Mouse (Mus musculus): ENCODE measurements around the gene E330021D16Rik. TPM values are rescaled to one million over a fixed set of nuclear protein-coding genes. Genes with fewer than 3 reads are reported as not detected.

Gene E330021D16Rik
- polyA plus RNA-seq (2014; fragmentation: Illumina TruSeq; extraction: RNeasy Lipid Tissue Mini Kit (QIAGEN cat#74804)) = 32.2 TPM

DNA sequence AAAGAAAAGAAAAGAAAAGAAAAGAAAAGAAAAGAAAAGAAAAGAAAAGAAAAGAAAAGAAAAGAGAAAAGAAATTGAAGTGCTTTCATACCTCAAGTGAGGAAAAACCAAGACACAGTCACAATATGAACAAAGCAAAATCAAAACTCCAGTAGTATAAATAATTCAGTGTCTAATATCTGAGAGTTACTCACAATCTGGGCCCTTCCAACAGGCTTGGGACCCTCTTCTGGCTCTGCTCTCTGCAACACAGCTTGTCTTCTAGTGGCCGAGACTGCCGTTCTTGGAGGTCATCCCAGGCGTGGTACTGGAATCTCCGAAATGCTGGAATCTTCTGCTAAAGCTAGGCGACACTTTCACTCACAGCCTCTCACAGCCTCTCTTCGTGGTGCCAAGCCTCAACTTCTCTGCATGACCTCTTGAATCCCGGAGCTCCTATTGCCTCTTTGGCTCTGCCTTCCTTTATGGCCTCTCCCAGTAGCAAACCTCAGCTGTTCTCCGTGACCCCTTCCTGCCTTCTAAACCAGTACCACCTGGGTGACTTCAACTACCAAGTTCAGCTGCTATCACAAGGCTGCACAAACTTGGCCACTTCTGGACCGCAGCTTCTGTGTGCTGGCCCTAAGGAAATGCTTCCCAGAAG, at the start of gene E330021D16Rik:
Gene E330021D16Rik, minus strand, starts transcription at position 437 of the 643 bp plus-strand sequence.

Other genes starting within 250 kb of the E330021D16Rik start
- gene Grin2b, start 242.1 kb downstream of the E330021D16Rik start, polyA plus RNA-seq (2014; fragmentation: Illumina TruSeq; extraction: RNeasy Lipid Tissue Mini Kit (QIAGEN cat#74804)) = 3.8 TPM
- gene Gm8994, start 88.0 kb downstream of the E330021D16Rik start, polyA plus RNA-seq (2014; fragmentation: Illumina TruSeq; extraction: RNeasy Lipid Tissue Mini Kit (QIAGEN cat#74804)) = not detected
- gene Atf7ip, start 90.6 kb upstream of the E330021D16Rik start, polyA plus RNA-seq (2014; fragmentation: Illumina TruSeq; extraction: RNeasy Lipid Tissue Mini Kit (QIAGEN cat#74804)) = 113 TPM
- gene Plbd1, start 246.4 kb upstream of the E330021D16Rik start, polyA plus RNA-seq (2014; fragmentation: Illumina TruSeq; extraction: RNeasy Lipid Tissue Mini Kit (QIAGEN cat#74804)) = 27.6 TPM